Mouse (Mus musculus) bone marrow, adult 2 months (tissue): ENCODE results near the gene Grifin. TPM values are rescaled to one million over a fixed set of nuclear protein-coding genes. Genes with fewer than 3 reads are reported as not detected.

Source experiments
- H3K27ac ChIP-seq: fragments of 200-500 bp; 2 replicates; pipeline ENCODE4 v1.5.1; 2012; ENCODE audit warnings: low read depth, mild to moderate bottlenecking, control low read depth, inconsistent platforms, low read length; ENCODE audit not compliant: control insufficient read depth, poor library complexity, insufficient read depth
- H3K4me1 ChIP-seq: fragments of 200-500 bp; 2 replicates; pipeline ENCODE4 v1.6.1; 2011; ENCODE audit warnings: low read length; ENCODE audit not compliant: control insufficient read depth, insufficient read depth
- H3K4me3 ChIP-seq: fragments of 200-500 bp; replicated peaks from 2 replicates; pipeline ENCODE3; 2011; ENCODE audit warnings: mild to moderate bottlenecking, low read depth, low read length, control low read depth; ENCODE audit not compliant: control insufficient read depth
- CTCF ChIP-seq: fragments of 200-500 bp; IDR thresholded peaks from 2 replicates; pipeline ENCODE4 v1.5.1; 2011; ENCODE audit warnings: low read length, control low read depth; ENCODE audit not compliant: control insufficient read depth, insufficient read depth
- POLR2A ChIP-seq: fragments of 200-500 bp; IDR thresholded peaks from 2 replicates; pipeline ENCODE4 v1.6.1; 2011; ENCODE audit warnings: low read depth, mild to moderate bottlenecking, control low read depth, low read length, borderline replicate concordance; ENCODE audit not compliant: control insufficient read depth
- WGBS: fragments of 180-500 bp; shearing (Covaris S2); methylation state at CpG from one replicate; pipeline ENCODE4 v1.1.7; 2018; 5-methylcytosine and 5-hydroxymethylcytosine counted together
- polyA plus RNA-seq: library from polyadenylated mRNA; stranded (reverse); fragments of >200 nt; gene quantifications from 2 replicates; pipeline ENCODE4 v1.2.4, GENCODE M21; 2011; ENCODE audit warnings: low replicate concordance; ENCODE audit not compliant: missing spikeins, insufficient read depth, insufficient read length

Grifin gene
- polyA plus RNA-seq, 1 experiment: not detected

GRCm38 (mm10) chr5:140579771-140580170, 14.9 kb upstream of the Grifin start:
- H3K4me1 ChIP-seq: no peaks in the 10 kb centered on the region; the same call in 1 of the 2 replicates
- WGBS: 69% methylated on average over 6 of the region's 6 CpGs
- no peak overlapping the region for H3K4me3 ChIP-seq
- H3K27ac ChIP-seq: no peak overlapping the region
- no peak for TF ChIP-seq CTCF

GRCm38 (mm10) chr5:140579221-140579620, 14.3 kb upstream of the Grifin start:
- 85% methylated on average over 9 of the region's 9 CpGs for WGBS
- Histone ChIP-seq H3K27ac (no peak overlapping the region), H3K4me3 (no peak overlapping the region), H3K4me1 (no peaks in the 10 kb centered on the region; the same call in 1 of the 2 replicates)
- TF ChIP-seq CTCF (no peak), POLR2A (no peak)

GRCm38 (mm10) chr5:140575381-140575866, 10.6 kb upstream of the Grifin start:
- no peak for TF ChIP-seq CTCF
- no peak for TF ChIP-seq POLR2A
- WGBS: 50% methylated on average over 5 of the region's 5 CpGs
- Histone ChIP-seq H3K27ac (peak overlapping the region; percentile 2; the same call in 1 of the 2 replicates), H3K4me1 (no peaks in the 10 kb centered on the region), H3K4me3 (no peak overlapping the region)

GRCm38 (mm10) chr5:140572611-140573010, 7.7 kb upstream of the Grifin start:
- Histone ChIP-seq H3K27ac (no peak overlapping the region; the same call in 1 of the 2 replicates), H3K4me3 (no peak overlapping the region), H3K4me1 (no peaks in the 10 kb centered on the region; the same call in 1 of the 2 replicates)
- WGBS: 78% methylated on average over 6 of the region's 6 CpGs
- no peak for TF ChIP-seq CTCF

- TF ChIP-seq CTCF (no peak), POLR2A (no peak)
- no peaks in the 10 kb centered on the region; the same call in 1 of the 2 replicates for H3K4me1 ChIP-seq
- H3K4me3 ChIP-seq: no peak overlapping the region
- WGBS: 86% methylated on average over 10 of the region's 10 CpGs
- no peak overlapping the region for H3K27ac ChIP-seq
Measured at GRCm38 (mm10) chr5:140571673-140572072, 6.8 kb upstream of the Grifin start.

- H3K4me3 ChIP-seq: no peak overlapping the region
- TF ChIP-seq CTCF: no peak
- no peak for TF ChIP-seq POLR2A
- WGBS: 79% methylated on average over 4 of the region's 4 CpGs
- H3K4me1 ChIP-seq: no peaks in the 10 kb centered on the region; the same call in 1 of the 2 replicates
- H3K27ac ChIP-seq: no peak overlapping the region
Measured at GRCm38 (mm10) chr5:140571201-140571600, 6.3 kb upstream of the Grifin start.

- Histone ChIP-seq H3K4me1 (no peaks in the 10 kb centered on the region; the same call in 1 of the 2 replicates), H3K4me3 (no peak overlapping the region), H3K27ac (no peak overlapping the region)
- no peak for TF ChIP-seq POLR2A
- no peak for TF ChIP-seq CTCF
- WGBS: 74% methylated on average over 13 of the region's 13 CpGs
Measured at GRCm38 (mm10) chr5:140570223-140570870, 5.5 kb upstream of the Grifin start.

GRCm38 (mm10) chr5:140569032-140569595, 4.2 kb upstream of the Grifin start:
- H3K27ac ChIP-seq: no peak overlapping the region
- H3K4me3 ChIP-seq: no peak overlapping the region
- H3K4me1 ChIP-seq: no peaks in the 10 kb centered on the region; the same call in 1 of the 2 replicates
- WGBS: 87% methylated on average over 16 of the region's 16 CpGs
- TF ChIP-seq POLR2A (no peak), CTCF (no peak)
